Mouse (Mus musculus) intestine, embryonic 16.5 days (tissue): ENCODE data around the gene Cbx7. TPM values are rescaled to one million over a fixed set of nuclear protein-coding genes. Genes with fewer than 3 reads are reported as not detected.
"Not testable (repeated sequence)": the region's sequence is repeated elsewhere in the genome, so short reads cannot be mapped to it uniquely, and the experiment has no call there.

Source experiments
- ATAC-seq: fragments of 200-750 bp; cut with Nextera tagmentation; 2 replicates; pipeline ENCODE4 v1.8.0; 2017; ENCODE audit warnings: moderate TSS enrichment, moderate library complexity
- H3K27ac ChIP-seq: fragments of 300-500 bp; sonication (generic); 2 replicates; pipeline ENCODE4 v1.5.1; 2014; ENCODE audit warnings: mild to moderate bottlenecking, low read length
- H3K27me3 ChIP-seq: fragments of 300-500 bp; sonication (generic); replicated peaks from 2 replicates; pipeline ENCODE4 v1.6.1; 2014; ENCODE audit warnings: low read length, control low read depth, mixed read lengths; ENCODE audit not compliant: control insufficient read depth, insufficient read depth
- H3K36me3 ChIP-seq: fragments of 300-500 bp; sonication (generic); 2 replicates; pipeline ENCODE4 v1.6.1; 2014; ENCODE audit warnings: low read length, control low read depth; ENCODE audit not compliant: control insufficient read depth, insufficient read depth
- H3K4me1 ChIP-seq: fragments of 300-500 bp; sonication (generic); 2 replicates; pipeline ENCODE4 v1.6.1; 2014; ENCODE audit warnings: low read length, control low read depth, mixed read lengths; ENCODE audit not compliant: control insufficient read depth, insufficient read depth
- H3K4me2 ChIP-seq: fragments of 300-500 bp; sonication (generic); 2 replicates; pipeline ENCODE4 v1.6.1; 2014; ENCODE audit warnings: low read depth, low read length, control low read depth
- H3K4me3 ChIP-seq: fragments of 300-500 bp; sonication (generic); 2 replicates; pipeline ENCODE4 v1.5.1; 2014; ENCODE audit warnings: mild to moderate bottlenecking, low read length
- H3K9ac ChIP-seq: fragments of 300-500 bp; sonication (generic); 2 replicates; pipeline ENCODE4 v1.6.1; 2014; ENCODE audit warnings: low read depth, low read length
- H3K9me3 ChIP-seq: fragments of 300-500 bp; sonication (generic); 2 replicates; pipeline ENCODE4 v1.6.1; 2016; ENCODE audit warnings: low read length, control low read depth; ENCODE audit not compliant: control insufficient read depth
- WGBS: fragments of 180-500 bp; shearing (Covaris S2); extraction: QIAGEN DNeasy Blood & Tissue Kit; methylation state at CpG from one replicate; pipeline ENCODE4 v1.1.7; 2014; 5-methylcytosine and 5-hydroxymethylcytosine counted together
- polyA plus RNA-seq: library from polyadenylated mRNA; unstranded; fragments of >200 nt; fragmentation: Nextera tagmentation; extraction: Ambion mirVana; gene quantifications from 2 replicates; pipeline ENCODE4 v1.2.1, GENCODE M21; 2015

Cbx7 gene
- polyA plus RNA-seq, 1 experiment from 2014 or later, result 3.7 TPM

DNA sequence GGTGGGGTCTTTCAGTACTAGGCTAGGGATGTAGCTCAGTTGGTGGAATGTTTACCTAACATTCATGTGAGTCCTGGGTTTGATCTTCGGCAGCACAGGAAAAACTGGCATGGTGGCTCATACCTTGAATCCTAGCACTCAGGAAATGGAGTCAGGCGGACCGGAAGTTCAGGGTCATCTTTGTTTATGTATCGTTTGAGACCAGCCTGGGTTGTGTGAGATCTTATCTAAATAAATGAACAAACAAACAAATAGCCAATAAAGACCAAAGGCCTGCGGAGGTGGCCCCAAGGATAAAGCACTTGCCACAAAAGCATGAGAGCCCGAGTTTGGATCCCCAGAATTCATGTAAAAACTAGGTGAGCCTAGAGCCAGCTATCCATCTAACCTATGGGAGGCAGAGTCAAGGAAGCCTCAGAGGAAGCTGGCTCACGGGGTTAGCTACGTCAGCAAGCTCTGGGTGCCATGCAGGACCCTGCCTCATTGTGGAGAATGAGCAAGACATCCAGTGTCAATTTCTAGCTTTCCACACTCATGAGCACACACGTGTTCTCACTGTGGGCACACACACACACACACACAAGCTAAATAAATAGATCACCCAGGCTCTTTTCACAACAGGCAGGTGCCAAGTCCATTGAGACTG lies 74.7 kb downstream of the Cbx7 start:
- H3K27ac ChIP-seq, result no peak overlapping the region

DNA sequence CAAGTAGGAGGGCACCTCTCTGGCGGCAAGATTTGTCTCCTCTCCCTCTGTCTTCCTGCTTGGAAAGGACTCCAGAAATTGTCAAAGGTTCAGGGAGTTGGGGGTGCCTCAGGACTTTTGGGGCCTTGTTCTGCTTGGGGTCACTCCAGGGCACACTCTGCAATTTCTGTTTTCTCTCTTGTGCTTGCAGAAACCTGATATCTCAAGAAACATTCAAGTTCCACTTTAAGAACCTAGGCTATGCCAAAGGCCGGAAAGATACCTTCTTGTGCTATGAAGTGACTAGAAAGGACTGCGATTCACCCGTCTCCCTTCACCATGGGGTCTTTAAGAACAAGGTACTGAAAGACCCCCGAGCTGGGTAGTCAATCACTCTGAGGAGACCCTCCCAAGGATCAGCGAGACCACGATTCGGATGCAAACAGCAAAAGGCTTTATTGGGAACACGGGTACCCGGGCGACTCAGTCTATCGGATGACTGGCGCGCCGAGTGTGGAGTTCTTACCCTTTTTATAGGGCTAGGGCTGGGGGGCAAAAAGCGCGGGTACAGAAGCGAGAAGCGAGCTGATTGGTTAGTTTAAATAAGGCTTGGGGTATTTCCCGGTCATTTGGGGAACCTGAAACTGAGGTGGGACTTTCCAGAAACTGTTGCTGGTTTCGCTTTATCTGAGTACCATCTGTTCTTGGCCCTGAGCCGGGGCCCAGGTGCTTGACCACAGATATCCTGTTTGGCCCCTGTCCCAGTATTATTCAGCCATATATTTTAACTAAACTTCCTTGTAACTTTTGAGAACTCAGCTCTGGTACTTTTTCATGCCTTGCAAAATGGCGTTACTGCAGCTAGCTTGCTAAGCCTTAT lies 75.5 kb downstream of the Cbx7 start:
- H3K36me3 ChIP-seq, ATAC-seq, H3K27me3 ChIP-seq, H3K9me3 ChIP-seq, H3K9ac ChIP-seq, H3K4me2 ChIP-seq, H3K4me3 ChIP-seq: not testable (repeated sequence)
- Histone ChIP-seq H3K4me1 (peaks cover 15% of the 10 kb centered on the region), H3K27ac (peak overlapping the region; percentile 41)
- 77% methylated on average over 10 of the region's 23 CpGs for WGBS

More for the DNA sequence above, 74.7 kb downstream of the Cbx7 start:
- Histone ChIP-seq H3K9me3 (no peaks in the 10 kb centered on the region), H3K27me3 (peaks cover 3% of the 10 kb centered on the region; the same call in 1 of the 2 replicates), H3K9ac (no peak overlapping the region), H3K4me2 (no peak overlapping the region), H3K36me3 (no peaks in the 10 kb centered on the region), H3K4me3 (no peak overlapping the region), H3K4me1 (peaks cover 15% of the 10 kb centered on the region)
- WGBS, result 69% methylated on average over 9 of the region's 9 CpGs
- no peak for ATAC-seq

DNA sequence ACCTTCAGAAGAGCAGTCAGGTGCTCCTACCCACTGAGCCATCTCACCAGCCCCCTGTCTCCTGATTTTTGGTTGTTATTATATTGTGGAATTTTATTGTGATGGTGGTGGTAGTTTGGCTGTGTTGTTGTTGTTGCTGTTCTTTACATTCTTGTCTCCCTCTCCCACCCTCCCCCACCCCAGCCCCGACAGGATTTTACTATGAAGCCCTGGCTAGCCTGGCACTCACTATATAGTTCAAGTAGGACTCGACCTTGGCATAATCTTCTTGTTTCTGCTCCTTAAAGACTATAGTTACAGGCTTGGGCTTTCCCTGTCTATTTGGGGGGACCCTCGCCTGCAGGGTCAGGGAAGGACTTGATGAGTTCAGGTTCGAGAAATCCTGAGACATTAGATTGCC lies 76.6 kb downstream of the Cbx7 start:
- Histone ChIP-seq H3K36me3 (no peaks in the 10 kb centered on the region), H3K27me3 (peaks cover 3% of the 10 kb centered on the region; the same call in 1 of the 2 replicates), H3K4me2 (no peak overlapping the region), H3K9ac (no peak overlapping the region), H3K27ac (no peak overlapping the region), H3K9me3 (no peaks in the 10 kb centered on the region), H3K4me3 (no peak overlapping the region), H3K4me1 (peaks cover 15% of the 10 kb centered on the region)
- 83% methylated on average over 4 of the region's 4 CpGs for WGBS
- ATAC-seq, result no peak

DNA sequence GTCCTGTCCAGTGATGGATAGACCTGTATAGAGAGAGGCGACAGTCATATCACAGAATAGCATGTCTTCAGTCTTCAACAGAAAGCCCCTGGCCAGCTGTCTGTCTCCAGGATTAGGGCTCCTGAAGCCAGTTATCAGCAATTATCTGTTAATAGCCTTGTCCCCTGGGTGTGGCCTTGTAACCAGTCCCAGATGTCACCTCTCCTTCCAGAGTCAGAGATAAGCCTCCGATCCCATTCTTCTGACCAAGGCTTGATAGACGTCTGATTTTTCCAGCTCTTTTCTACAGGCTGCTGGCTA lies 77.1 kb downstream of the Cbx7 start:
- H3K4me3 ChIP-seq, result no peak overlapping the region
- no peaks in the 10 kb centered on the region for H3K9me3 ChIP-seq
- H3K27me3 ChIP-seq, result peaks cover 3% of the 10 kb centered on the region; the same call in 1 of the 2 replicates
- peaks cover 15% of the 10 kb centered on the region for H3K4me1 ChIP-seq
- no peak overlapping the region for H3K27ac ChIP-seq
- 0 out of 2 replicates have a peak overlapping the region, but pooled peaks have one; percentile 3 for H3K4me2 ChIP-seq
- ATAC-seq, result no peak
- H3K9ac ChIP-seq, result no peak overlapping the region
- WGBS, result 55% methylated on average over 3 of the region's 3 CpGs
- H3K36me3 ChIP-seq, result no peaks in the 10 kb centered on the region

DNA sequence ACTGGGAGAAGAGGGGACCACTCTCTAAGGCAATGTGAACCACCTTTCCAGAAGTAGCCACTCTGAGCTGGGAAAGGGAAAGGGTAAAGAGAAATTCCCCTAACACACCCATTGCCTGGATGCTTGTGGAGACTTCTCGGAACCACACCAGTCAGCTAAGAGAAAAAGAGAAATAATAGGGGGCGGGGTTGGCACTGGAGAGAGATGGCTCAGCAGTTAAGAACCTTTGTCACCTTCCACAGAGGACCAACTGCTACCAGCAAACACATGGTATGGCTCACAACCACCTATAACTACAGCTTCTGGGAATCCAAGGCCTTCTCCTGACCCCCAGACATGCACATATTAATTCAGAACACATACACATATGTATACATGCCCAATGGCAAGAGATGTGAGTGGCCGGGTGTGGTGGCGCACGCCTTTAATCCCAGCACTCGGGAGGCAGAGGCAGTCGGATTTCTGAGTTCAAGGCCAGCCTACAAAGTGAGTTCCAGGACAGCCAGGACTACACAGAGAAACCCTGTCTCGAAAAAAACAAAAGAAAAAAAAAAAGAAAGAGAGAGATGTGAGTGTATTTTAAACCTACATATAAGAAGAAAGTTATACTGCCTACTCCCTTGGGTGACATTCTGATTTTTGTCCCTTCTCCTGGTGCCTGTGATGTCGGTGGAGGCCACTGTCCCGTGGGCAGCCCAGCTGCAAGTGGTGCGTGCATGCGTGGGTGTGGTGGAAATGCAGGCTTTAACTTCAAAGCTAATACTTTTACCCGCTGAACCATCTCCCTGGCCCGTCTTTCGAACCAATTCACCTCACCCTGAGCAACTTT lies 77.7 kb downstream of the Cbx7 start:
- WGBS, result 72% methylated on average over 15 of the region's 15 CpGs
- peak overlapping the region; percentile 73 for H3K4me2 ChIP-seq
- ATAC-seq, result no peak
- H3K4me3 ChIP-seq, result peak overlapping the region; percentile 53
- H3K9me3 ChIP-seq, result no peaks in the 10 kb centered on the region
- peaks cover 3% of the 10 kb centered on the region; the same call in 1 of the 2 replicates for H3K27me3 ChIP-seq
- H3K9ac ChIP-seq, result peak overlapping the region; percentile 66; the same call in 1 of the 2 replicates
- H3K27ac ChIP-seq, result no peak overlapping the region; the same call in 1 of the 2 replicates
- H3K4me1 ChIP-seq, result peaks cover 15% of the 10 kb centered on the region
- H3K36me3 ChIP-seq, result no peaks in the 10 kb centered on the region

DNA sequence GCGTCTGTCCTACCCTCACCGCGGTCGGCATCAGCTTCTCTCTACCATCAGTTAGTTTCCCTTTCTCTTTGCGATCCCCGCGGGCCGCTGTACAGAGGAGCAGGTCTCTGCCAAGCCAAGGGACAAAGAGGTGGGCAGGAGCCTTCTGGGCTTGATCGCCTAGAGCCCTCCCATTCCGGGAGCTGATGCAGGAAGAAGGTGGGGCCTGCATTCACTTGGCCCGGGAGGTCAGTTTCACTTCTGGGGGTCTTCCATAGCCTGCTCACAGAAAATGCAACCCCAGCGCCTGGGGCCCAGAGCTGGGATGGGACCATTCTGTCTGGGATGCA lies 78.7 kb downstream of the Cbx7 start:
- 5% methylated on average over 12 of the region's 12 CpGs for WGBS
- Histone ChIP-seq H3K4me2 (peak overlapping the region; percentile 73), H3K4me3 (peak overlapping the region; percentile 53), H3K27ac (peak overlapping the region; percentile 61; the same call in 1 of the 2 replicates), H3K9ac (peak overlapping the region; percentile 66), H3K27me3 (peaks cover 3% of the 10 kb centered on the region; the same call in 1 of the 2 replicates), H3K9me3 (no peaks in the 10 kb centered on the region), H3K4me1 (peaks cover 15% of the 10 kb centered on the region), H3K36me3 (no peaks in the 10 kb centered on the region)
- ATAC-seq, result peak; percentile 86

DNA sequence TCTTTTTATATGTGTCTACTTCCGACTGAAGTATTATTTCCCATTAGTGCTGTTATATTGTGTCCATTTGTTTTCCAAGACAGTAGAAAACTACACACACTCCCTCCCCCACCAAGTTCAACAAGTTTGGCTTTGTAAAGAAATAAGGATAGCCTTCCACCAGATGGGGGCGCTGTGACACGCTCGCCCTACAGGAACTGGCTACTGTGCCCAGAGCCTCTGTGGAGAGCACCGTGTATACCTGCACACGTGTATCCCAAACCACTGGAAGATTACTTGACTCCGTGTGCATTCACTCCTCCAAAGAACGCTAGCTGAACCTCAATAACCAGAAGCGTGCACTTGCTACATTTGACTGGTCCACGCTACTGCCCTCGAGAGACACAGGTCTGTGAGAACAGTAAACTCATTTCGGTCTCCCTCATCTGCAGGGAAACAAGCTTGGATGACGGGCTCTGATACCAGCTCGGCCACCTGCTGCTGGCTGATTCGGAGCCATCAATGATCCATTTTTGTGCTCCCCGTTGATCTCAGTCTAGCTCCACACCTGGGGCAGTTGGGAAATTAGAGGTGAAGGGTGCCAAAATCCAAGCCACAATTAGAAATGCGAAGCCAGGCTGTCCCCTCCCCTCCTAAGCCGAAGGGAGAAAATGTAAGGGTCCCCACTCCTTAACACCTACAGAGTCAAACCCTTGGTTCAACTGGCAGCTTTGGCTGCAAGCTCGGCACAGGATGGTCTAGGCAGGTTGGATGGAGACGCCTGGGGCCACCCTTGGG lies 79.3 kb downstream of the Cbx7 start, which contains the start of gene Apobec3:
Gene Apobec3 (plus strand): TSS at position 224 of the 777 bp plus-strand sequence.
- Histone ChIP-seq H3K36me3 (no peaks in the 10 kb centered on the region), H3K27me3 (peaks cover 3% of the 10 kb centered on the region; the same call in 1 of the 2 replicates), H3K27ac (peak within 1 kb of the TSS; percentile 61; the same call in 1 of the 2 replicates), H3K4me1 (peaks cover 15% of the 10 kb centered on the region), H3K9me3 (no peaks in the 10 kb centered on the region), H3K4me2 (peak within 1 kb of the TSS; percentile 73), H3K4me3 (peak within 1 kb of the TSS; percentile 53), H3K9ac (peak within 1 kb of the TSS; percentile 66)
- 3% methylated on average over 20 of the region's 20 CpGs for WGBS
- ATAC-seq, result peak; percentile 57

DNA sequence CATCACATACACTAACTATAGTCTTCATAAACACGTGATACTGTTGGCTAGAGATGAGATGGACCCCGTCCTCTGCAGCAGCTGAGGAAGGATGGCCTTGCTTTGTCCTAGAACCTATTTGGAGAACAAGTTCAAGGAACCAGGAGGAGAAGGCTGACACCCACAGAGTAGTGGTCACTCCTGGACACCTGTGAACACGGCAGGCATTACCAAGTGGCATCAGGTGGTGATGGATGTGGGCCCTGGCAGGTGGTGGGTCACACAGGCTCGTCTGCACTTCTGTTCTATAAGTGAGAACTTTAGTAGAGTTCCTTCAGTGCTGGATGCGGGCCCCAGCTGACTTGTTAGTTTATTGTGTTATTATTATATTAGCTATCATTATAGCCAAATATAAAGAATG lies 86.1 kb downstream of the Cbx7 start:
- WGBS, result 72% methylated on average over 5 of the region's 5 CpGs

More for the DNA sequence above, 86.1 kb downstream of the Cbx7 start:
- no peak overlapping the region for H3K27ac ChIP-seq
- no peak overlapping the region for H3K4me2 ChIP-seq
- H3K9ac ChIP-seq, result no peak overlapping the region
- ATAC-seq, result no peak
- peaks cover 2% of the 10 kb centered on the region; the same call in 1 of the 2 replicates for H3K4me1 ChIP-seq
- H3K27me3 ChIP-seq, result no peaks in the 10 kb centered on the region
- no peaks in the 10 kb centered on the region for H3K36me3 ChIP-seq
- no peak overlapping the region for H3K4me3 ChIP-seq
- no peaks in the 10 kb centered on the region for H3K9me3 ChIP-seq
